Mouse (Mus musculus): ENCODE measurements around the gene Gm44511. TPM values are rescaled to one million over a fixed set of nuclear protein-coding genes. Genes with fewer than 3 reads are reported as not detected.
"Not testable (repeated sequence)": the region's sequence is repeated elsewhere in the genome, so short reads cannot be mapped to it uniquely, and the experiment has no call there.

The Gm44511 gene
- polyA plus RNA-seq, 1 experiment from 2014 or later = not detected

DNA sequence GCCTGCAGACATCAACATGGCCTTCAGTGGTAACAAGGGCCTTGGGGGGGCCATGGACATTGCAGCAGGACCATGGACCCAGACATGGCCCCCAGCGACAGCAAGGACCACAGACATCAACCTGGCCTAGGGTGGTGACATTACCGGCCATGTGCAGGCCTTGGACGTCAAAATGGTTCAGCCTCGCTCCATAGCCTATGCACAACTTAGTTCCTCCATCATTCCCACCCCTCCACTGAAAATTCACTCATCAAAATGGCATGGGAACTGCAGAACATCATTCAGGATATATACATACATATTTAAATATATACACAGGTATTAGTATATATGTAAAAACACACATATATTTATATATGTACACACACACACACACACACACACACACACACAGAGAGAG lies 21.3 kb upstream of the Gm44511 start:
- H3K4me2 ChIP-seq = no peak overlapping the region
- H3K4me3 ChIP-seq = no peak overlapping the region
- no peaks in the 10 kb centered on the region for H3K27me3 ChIP-seq
- H3K9me3 ChIP-seq = no peaks in the 10 kb centered on the region
- 91% methylated on average over 4 of the region's 4 CpGs for WGBS
- no peak for ATAC-seq (ENCODE audit: borderline replicate concordance, extremely low read depth, low FRiP score, low TSS enrichment)
- no peak overlapping the region for H3K9ac ChIP-seq
- no peak overlapping the region for H3K27ac ChIP-seq
- peaks cover 17% of the 10 kb centered on the region for H3K4me1 ChIP-seq
- H3K36me3 ChIP-seq = no peaks in the 10 kb centered on the region

GRCm38 (mm10) chr6:128845998-128846542 lies 20.0 kb upstream of the Gm44511 start:
- no peak for ATAC-seq (ENCODE audit: borderline replicate concordance, extremely low read depth, low FRiP score, low TSS enrichment)
- H3K4me1 ChIP-seq = peaks cover 27% of the 10 kb centered on the region

DNA sequence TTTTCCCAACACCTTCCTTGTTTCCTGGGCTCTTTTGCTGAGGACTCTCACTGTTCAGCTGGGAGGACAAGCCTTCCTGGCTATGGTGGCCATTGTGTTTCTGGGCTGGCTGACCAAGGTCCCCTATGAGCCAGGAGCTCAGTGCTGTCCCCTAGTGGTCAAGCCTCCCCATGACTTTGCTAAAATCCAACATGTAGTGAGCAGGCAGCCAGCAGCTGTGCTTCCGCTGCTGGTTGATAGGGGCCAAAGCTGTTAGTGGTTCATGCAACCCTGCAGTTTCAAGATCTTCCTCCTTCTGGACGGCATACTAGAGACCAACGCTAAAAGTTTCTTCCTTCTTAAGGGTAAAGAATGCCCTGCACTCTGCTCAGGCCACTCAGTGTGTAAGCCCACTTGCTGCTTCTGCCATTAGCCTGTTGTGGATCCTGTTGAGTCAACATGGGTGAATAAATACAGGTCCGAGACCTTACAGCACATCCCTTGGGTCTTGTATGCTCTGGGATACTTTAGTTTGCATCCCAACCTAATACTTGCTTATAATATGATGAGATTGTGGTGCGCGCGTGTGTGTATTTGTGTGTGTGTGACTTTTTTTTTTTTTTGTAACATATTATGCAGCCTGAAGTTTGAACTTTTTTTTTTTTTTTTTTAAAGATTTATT lies 19.3 kb upstream of the Gm44511 start:
- peaks cover 23% of the 10 kb centered on the region for H3K4me1 ChIP-seq
- H3K9ac ChIP-seq = no peak overlapping the region
- 41% methylated on average over 7 of the region's 7 CpGs for WGBS
- H3K27ac ChIP-seq = 0 out of 2 replicates have a peak overlapping the region, but pooled peaks have one; percentile 8
- H3K27me3 ChIP-seq = no peaks in the 10 kb centered on the region
- H3K4me3 ChIP-seq = no peak overlapping the region
- no peaks in the 10 kb centered on the region for H3K36me3 ChIP-seq
- ATAC-seq (ENCODE audit: borderline replicate concordance, extremely low read depth, low FRiP score, low TSS enrichment) = no peak
- H3K4me2 ChIP-seq = 0 out of 2 replicates have a peak overlapping the region, but pooled peaks have one; percentile 3
- no peaks in the 10 kb centered on the region for H3K9me3 ChIP-seq

More at GRCm38 (mm10) chr6:128845998-128846542, 20.0 kb upstream of the Gm44511 start:
- no peaks in the 10 kb centered on the region for H3K36me3 ChIP-seq
- H3K9me3 ChIP-seq = no peaks in the 10 kb centered on the region
- H3K4me2 ChIP-seq = no peak overlapping the region
- 61% methylated on average over 8 of the region's 9 CpGs for WGBS
- no peak overlapping the region for H3K9ac ChIP-seq
- H3K4me3 ChIP-seq = no peak overlapping the region
- no peak overlapping the region for H3K27ac ChIP-seq
- no peaks in the 10 kb centered on the region for H3K27me3 ChIP-seq

- H3K4me3 ChIP-seq = peak overlapping the region; percentile 78; the same call in 1 of the 2 replicates
- H3K27me3 ChIP-seq = no peaks in the 10 kb centered on the region
- 84% methylated on average over 5 of the region's 5 CpGs for WGBS
- no peak overlapping the region for H3K9ac ChIP-seq
- H3K4me2 ChIP-seq = no peak overlapping the region
- H3K4me1 ChIP-seq = peaks cover 24% of the 10 kb centered on the region
- no peaks in the 10 kb centered on the region for H3K36me3 ChIP-seq
- H3K27ac ChIP-seq = peak overlapping the region; percentile 99
- H3K9me3 ChIP-seq = no peaks in the 10 kb centered on the region
- no peak for ATAC-seq (ENCODE audit: borderline replicate concordance, extremely low read depth, low FRiP score, low TSS enrichment)
These were observed 18.5 kb upstream of the Gm44511 start for GRCm38 (mm10) chr6:128844586-128845080.

DNA sequence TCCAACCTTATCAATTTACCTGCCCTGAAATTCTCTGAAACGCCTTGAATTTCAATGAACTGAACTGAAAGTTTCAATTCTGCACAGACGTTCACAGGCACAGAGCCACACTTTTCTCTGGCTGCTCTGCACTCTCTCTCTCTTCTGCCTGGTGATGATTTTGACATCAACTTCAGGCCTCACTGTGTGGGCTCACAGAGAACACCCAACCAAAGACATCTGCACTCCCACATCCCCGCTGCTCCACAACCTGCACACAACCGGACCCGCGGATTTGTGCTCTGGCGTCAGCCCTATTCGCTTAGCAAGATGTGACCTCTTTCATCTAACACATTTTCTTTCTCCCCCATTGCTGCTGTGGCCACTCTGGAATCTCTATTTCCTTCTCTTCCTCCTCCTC lies 18.0 kb upstream of the Gm44511 start:
- no peak for ATAC-seq (ENCODE audit: borderline replicate concordance, extremely low read depth, low FRiP score, low TSS enrichment)
- Histone ChIP-seq H3K4me3 (peak overlapping the region; percentile 78), H3K27me3 (no peaks in the 10 kb centered on the region), H3K4me2 (peak overlapping the region; percentile 81), H3K27ac (peak overlapping the region; percentile 99), H3K9ac (peak overlapping the region; percentile 77; the same call in 1 of the 2 replicates), H3K4me1 (peaks cover 25% of the 10 kb centered on the region), H3K9me3 (no peaks in the 10 kb centered on the region), H3K36me3 (no peaks in the 10 kb centered on the region)
- 15% methylated on average over 8 of the region's 8 CpGs for WGBS

DNA sequence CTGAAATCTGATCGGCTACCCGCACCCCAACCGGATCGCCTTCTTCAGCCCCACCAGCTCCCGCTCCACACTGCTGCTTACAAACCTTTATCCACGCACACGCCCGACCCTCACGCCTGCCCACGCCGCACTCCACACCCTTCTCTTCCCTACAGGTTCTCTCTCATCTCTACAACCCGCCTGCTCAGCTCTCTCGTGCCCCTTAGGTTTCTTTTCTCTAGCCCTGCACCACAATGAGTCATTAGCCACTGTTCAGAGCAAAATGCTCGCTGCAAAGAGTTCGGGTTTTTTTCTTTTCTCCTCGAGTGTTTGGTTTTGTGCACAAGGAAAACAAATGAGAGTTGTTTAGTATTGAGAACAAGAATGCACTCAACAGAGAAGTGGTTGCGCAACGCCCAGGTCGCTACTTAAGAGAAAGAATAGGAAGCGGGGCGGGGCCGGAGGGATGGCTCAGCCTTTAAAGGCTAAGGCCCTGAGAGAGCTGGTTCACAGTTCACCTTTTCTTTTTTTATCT lies 17.4 kb upstream of the Gm44511 start:
- Histone ChIP-seq H3K4me1 (peaks cover 25% of the 10 kb centered on the region), H3K4me2 (peak overlapping the region; percentile 81), H3K27ac (peak overlapping the region; percentile 99), H3K9ac (peak overlapping the region; percentile 77), H3K4me3 (peak overlapping the region; percentile 78), H3K36me3 (no peaks in the 10 kb centered on the region), H3K9me3 (no peaks in the 10 kb centered on the region), H3K27me3 (no peaks in the 10 kb centered on the region)
- peak; percentile 23 for ATAC-seq (ENCODE audit: borderline replicate concordance, extremely low read depth, low FRiP score, low TSS enrichment)
- under 1% methylated on average over 22 of the region's 22 CpGs for WGBS

DNA sequence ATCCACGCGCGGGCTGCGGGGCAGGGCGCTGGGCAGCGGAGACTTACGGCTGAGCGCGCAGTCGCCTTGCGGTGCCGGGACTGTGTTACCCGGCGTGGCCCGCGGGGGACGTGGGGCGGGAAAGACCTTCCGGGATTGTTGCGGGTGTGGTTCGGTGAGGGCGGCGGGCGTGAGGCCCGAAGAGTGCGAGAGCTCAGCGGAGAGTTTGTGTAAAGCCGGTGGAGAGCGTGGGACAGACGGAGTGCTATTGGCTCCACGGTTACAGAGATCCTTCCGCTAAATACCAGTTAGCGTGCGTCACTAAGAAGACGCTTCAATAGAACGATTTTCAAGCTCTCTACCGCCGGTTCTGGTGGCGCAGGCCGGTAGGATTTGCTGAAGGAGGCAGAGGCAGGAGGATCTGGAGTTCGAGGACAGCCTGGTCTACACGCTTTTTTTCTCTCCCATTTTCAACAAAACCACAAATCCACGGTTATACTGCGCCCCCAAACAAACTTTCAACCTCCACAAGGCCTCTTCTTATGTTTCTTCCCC lies 16.9 kb upstream of the Gm44511 start:
- Histone ChIP-seq H3K36me3 (no peaks in the 10 kb centered on the region), H3K9me3 (no peaks in the 10 kb centered on the region), H3K27me3 (no peaks in the 10 kb centered on the region), H3K4me1 (peaks cover 25% of the 10 kb centered on the region), H3K4me3 (peak overlapping the region; percentile 78), H3K4me2 (peak overlapping the region; percentile 81), H3K9ac (peak overlapping the region; percentile 77), H3K27ac (peak overlapping the region; percentile 99)
- ATAC-seq (ENCODE audit: borderline replicate concordance, extremely low read depth, low FRiP score, low TSS enrichment) = peak; percentile 58
- under 1% methylated on average over 44 of the region's 44 CpGs for WGBS

- Histone ChIP-seq H3K4me1 (peaks cover 27% of the 10 kb centered on the region), H3K4me3 (peak overlapping the region; percentile 78), H3K27ac (peak overlapping the region; percentile 99), H3K9ac (peak overlapping the region; percentile 77), H3K36me3 (no peaks in the 10 kb centered on the region), H3K27me3 (no peaks in the 10 kb centered on the region), H3K4me2 (peak overlapping the region; percentile 81), H3K9me3 (no peaks in the 10 kb centered on the region)
- under 1% methylated on average over 20 of the region's 20 CpGs for WGBS
- no peak; the same call in 1 of the 2 replicates for ATAC-seq (ENCODE audit: borderline replicate concordance, extremely low read depth, low FRiP score, low TSS enrichment)
These were observed 16.3 kb upstream of the Gm44511 start for GRCm38 (mm10) chr6:128842356-128842944.

DNA sequence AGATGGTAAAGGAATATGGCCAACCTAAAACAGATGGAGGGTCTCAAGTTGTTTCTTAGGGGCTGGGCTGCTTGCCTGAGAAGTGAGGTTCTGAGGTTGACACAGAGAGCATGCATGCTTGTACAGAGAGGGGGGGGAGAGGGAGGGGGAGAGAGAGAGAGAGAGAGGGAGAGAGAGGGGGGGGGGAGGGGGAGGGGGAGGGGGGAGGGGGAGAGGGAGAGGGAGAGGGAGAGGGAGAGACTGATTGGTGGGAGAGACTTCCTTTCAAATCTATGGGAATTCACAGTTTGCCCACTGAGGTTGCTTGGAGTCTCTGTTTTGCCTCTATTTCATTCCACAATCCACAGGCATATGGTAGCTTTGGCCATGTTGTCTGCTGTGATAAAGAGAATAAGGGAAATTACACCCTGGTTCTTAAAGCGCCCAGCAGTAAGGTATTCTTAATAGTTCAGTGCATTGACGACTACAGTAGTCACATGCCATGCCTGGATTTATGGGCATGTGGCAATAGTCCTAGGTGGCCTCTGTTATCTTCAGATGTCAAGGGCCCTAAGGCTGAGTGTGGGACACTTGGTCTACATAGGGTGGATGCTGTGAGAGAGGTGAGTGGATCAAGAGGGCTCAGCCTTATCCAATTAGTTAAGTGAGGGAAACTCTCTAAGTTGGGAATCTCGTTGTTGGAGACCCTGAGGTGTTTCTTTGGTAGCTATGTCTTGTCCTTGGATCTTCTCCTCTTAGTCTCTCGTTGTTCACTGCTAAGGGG lies 15.4 kb upstream of the Gm44511 start:
- no peak for ATAC-seq (ENCODE audit: borderline replicate concordance, extremely low read depth, low FRiP score, low TSS enrichment)
- Histone ChIP-seq H3K9ac (peak overlapping the region; percentile 77; the same call in 1 of the 2 replicates), H3K4me3 (peak overlapping the region; percentile 78), H3K27ac (peak overlapping the region; percentile 99), H3K4me2 (peak overlapping the region; percentile 81), H3K4me1 (peaks cover 29% of the 10 kb centered on the region), H3K27me3 (no peaks in the 10 kb centered on the region), H3K9me3 (no peaks in the 10 kb centered on the region), H3K36me3 (no peaks in the 10 kb centered on the region)
- WGBS = 39% methylated on average over 4 of the region's 4 CpGs

DNA sequence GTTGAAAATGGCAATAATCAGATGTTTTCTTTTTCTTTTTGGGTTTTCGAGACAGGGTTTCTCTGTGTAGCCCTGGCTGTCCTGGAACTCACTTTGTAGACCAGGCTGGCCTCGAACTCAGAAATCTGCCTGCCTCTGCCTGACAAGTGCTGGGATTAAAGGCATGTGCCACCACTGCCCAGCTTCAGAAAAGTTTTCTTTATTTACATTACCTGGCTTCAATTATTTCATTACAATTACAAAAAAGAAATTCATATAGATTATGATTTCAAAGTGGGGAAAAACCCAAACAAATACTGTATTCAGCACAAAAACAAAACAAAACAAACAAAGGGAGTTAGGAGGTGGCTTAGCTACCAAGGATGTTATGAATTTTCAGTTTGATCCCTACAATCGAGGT lies 14.6 kb upstream of the Gm44511 start:
- not testable (repeated sequence) for H3K4me2 ChIP-seq

GRCm38 (mm10) chr6:128839921-128840320 lies 13.8 kb upstream of the Gm44511 start:
- H3K4me2 ChIP-seq = peak overlapping the region; percentile 71
- H3K4me3 ChIP-seq = peak overlapping the region; percentile 69
- H3K27me3 ChIP-seq = no peaks in the 10 kb centered on the region
- peak overlapping the region; percentile 98 for H3K27ac ChIP-seq
- no peak overlapping the region for H3K9ac ChIP-seq
- no peak for ATAC-seq (ENCODE audit: borderline replicate concordance, extremely low read depth, low FRiP score, low TSS enrichment)
- no peaks in the 10 kb centered on the region for H3K9me3 ChIP-seq
- WGBS = 56% methylated on average over 7 of the region's 7 CpGs
- peaks cover 24% of the 10 kb centered on the region for H3K4me1 ChIP-seq
- H3K36me3 ChIP-seq = no peaks in the 10 kb centered on the region

More for the DNA sequence above, 14.6 kb upstream of the Gm44511 start:
- ATAC-seq (ENCODE audit: borderline replicate concordance, extremely low read depth, low FRiP score, low TSS enrichment); H3K27me3 ChIP-seq; H3K9ac ChIP-seq; H3K9me3 ChIP-seq; H3K4me3 ChIP-seq; H3K27ac ChIP-seq; H3K36me3 ChIP-seq: not testable (repeated sequence)
- peaks cover 29% of the 10 kb centered on the region for H3K4me1 ChIP-seq
- 82% methylated on average over 3 of the region's 3 CpGs for WGBS
